Mouse (Mus musculus) small intestine, adult 2 months (tissue): ENCODE data around the gene Igfbp3. TPM values are rescaled to one million over a fixed set of nuclear protein-coding genes. Genes with fewer than 3 reads are reported as not detected.

ENCODE experiments used
- H3K27ac ChIP-seq: fragments of 200-500 bp; 2 replicates; pipeline ENCODE4 v1.5.1; 2012; ENCODE audit warnings: low read depth, low read length, control low read depth, inconsistent platforms; ENCODE audit not compliant: insufficient read depth
- H3K27me3 ChIP-seq: fragments of 200-500 bp; 2 replicates; pipeline ENCODE4 v1.6.1; 2012; ENCODE audit warnings: mild to moderate bottlenecking, moderate library complexity, low read length, inconsistent platforms; ENCODE audit not compliant: control insufficient read depth, insufficient read depth
- H3K36me3 ChIP-seq: fragments of 200-500 bp; 2 replicates; pipeline ENCODE4 v1.6.1; 2012; ENCODE audit warnings: mild to moderate bottlenecking, low read length, control low read depth, inconsistent platforms; ENCODE audit not compliant: control insufficient read depth, insufficient read depth
- H3K4me1 ChIP-seq: fragments of 200-500 bp; 2 replicates; pipeline ENCODE4 v1.6.1; 2012; ENCODE audit warnings: low read length, inconsistent platforms, mixed read lengths; ENCODE audit not compliant: control insufficient read depth, insufficient read depth, insufficient read length
- H3K4me3 ChIP-seq: fragments of 200-500 bp; 2 replicates; pipeline ENCODE4 v1.5.1; 2012; ENCODE audit warnings: low read depth, mild to moderate bottlenecking, control low read depth, inconsistent platforms, low read length, moderate library complexity
- CTCF ChIP-seq: fragments of 200-500 bp; IDR thresholded peaks from 2 replicates; pipeline ENCODE4 v1.5.1; 2012; ENCODE audit warnings: low read depth, mild to moderate bottlenecking, control low read depth, inconsistent platforms, low read length, moderate library complexity, mixed read lengths; ENCODE audit not compliant: insufficient replicate concordance, insufficient read length; ENCODE audit errors: extremely low read depth
- POLR2A ChIP-seq: fragments of 200-500 bp; IDR thresholded peaks from 2 replicates; pipeline ENCODE4 v1.6.1; 2012; ENCODE audit warnings: low read depth, mild to moderate bottlenecking, control low read depth, inconsistent platforms, low read length, moderate library complexity
- WGBS: fragments of 180-500 bp; shearing (Covaris S2); methylation state at CpG from one replicate; pipeline ENCODE4 v1.1.7; 2018; 5-methylcytosine and 5-hydroxymethylcytosine counted together
- polyA plus RNA-seq: library from polyadenylated mRNA; depleted of rRNA; stranded (reverse); fragments of >200 nt; gene quantifications from 2 replicates; pipeline ENCODE4 v1.2.3, GENCODE M21; 2012

Igfbp3 gene
- polyA plus RNA-seq, 1 experiment: 116 TPM

DNA sequence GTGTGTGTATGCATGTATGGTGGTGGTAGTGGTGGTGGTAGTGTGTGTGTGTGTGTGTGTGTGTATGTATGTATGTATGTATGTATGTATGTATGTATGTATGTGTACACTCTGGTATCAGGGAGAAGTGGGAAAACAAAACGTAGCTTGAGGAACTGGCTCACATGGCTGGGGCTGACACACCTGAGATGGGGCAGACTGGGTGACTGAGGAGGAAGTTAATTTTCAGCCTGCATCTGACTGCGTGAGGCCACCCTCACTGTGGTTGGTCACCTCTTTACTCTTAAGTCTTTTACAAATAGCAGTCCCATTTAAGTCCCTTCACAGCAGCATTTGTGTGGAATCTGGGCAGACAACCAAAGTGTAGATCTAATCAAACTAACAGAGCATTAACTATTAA, 34.4 kb downstream of the Igfbp3 start:
- TF ChIP-seq POLR2A (no peak), CTCF (no peak)
- WGBS: 34% methylated on average over 2 of the region's 2 CpGs
- Histone ChIP-seq H3K36me3 (no peaks in the 10 kb centered on the region), H3K4me1 (no peaks in the 10 kb centered on the region), H3K27me3 (no peaks in the 10 kb centered on the region), H3K4me3 (no peak overlapping the region), H3K27ac (no peak overlapping the region)

DNA sequence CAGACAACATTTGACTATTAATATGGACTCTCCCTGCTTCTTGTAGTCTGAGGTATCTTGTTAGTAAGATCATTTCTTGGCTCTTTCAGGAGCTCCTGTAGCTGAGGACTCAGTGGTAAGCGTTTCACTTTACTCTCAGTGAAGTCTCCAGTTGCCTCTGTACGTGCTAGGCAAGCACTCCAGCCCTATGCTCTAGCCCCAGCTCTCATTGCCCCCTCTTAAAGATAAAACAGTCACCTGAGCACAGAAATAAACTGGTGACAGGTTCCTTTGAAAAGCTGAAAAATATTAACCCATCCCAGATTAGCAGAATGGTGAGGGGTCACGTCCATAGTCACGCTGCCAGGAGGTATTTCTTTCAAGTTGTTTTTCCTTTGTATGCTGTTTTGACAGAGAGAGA, 35.0 kb downstream of the Igfbp3 start:
- no peaks in the 10 kb centered on the region for H3K27me3 ChIP-seq
- 46% methylated on average over 4 of the region's 4 CpGs for WGBS
- H3K27ac ChIP-seq: no peak overlapping the region
- H3K36me3 ChIP-seq: no peaks in the 10 kb centered on the region
- TF ChIP-seq CTCF: no peak
- TF ChIP-seq POLR2A: no peak
- H3K4me1 ChIP-seq: no peaks in the 10 kb centered on the region
- H3K4me3 ChIP-seq: no peak overlapping the region

DNA sequence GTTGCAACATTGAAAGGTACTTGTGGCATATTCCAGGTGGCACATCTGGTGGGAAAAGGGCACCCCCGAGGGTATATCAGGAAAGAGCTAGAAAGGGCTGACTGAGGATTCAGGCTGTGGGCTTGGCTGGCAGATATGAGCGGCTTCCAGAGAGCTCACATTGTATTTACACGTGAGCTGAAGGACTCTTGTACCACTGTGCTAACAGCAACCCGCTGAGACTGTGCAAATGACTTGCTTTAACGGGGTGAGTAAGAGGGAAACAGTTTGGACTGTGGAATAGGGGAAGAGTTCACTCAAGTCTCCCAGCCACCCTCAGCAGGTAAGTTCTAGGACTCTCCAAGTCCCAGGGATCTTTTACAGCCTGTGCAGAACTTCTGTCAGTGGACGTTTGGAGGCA, 40.1 kb downstream of the Igfbp3 start:
- 48% methylated on average over 6 of the region's 6 CpGs for WGBS
- no peak overlapping the region for H3K4me3 ChIP-seq
- H3K4me1 ChIP-seq: no peaks in the 10 kb centered on the region
- H3K27me3 ChIP-seq: no peaks in the 10 kb centered on the region
- H3K27ac ChIP-seq: no peak overlapping the region
- H3K36me3 ChIP-seq: no peaks in the 10 kb centered on the region
- TF ChIP-seq CTCF (no peak), POLR2A (no peak)

DNA sequence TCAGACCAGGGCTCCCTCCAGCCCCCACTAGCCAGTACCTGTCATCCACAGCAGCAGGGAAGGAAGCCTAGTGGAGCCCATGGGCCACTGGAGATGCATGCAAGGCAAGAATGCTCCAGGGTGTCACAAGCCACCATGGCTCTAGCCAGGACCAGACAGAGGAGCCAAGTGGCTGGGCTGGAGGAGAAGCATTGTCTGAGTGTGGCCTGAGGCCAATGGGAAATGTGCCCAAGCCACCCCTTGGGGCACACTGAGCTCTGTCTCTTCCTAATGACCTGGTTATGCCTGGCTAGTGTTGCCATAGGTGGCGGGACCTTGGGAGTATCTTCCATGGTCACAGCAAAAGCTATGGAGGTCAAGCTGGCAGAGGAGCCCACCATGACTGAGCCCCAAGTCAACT, 44.1 kb downstream of the Igfbp3 start:
- H3K27ac ChIP-seq: no peak overlapping the region
- no peaks in the 10 kb centered on the region for H3K4me1 ChIP-seq
- no peaks in the 10 kb centered on the region for H3K36me3 ChIP-seq
- H3K27me3 ChIP-seq: no peaks in the 10 kb centered on the region
- H3K4me3 ChIP-seq: no peak overlapping the region
- TF ChIP-seq POLR2A (no peak), CTCF (no peak)
- 85% methylated on average over 1 of the region's 1 CpGs for WGBS

DNA sequence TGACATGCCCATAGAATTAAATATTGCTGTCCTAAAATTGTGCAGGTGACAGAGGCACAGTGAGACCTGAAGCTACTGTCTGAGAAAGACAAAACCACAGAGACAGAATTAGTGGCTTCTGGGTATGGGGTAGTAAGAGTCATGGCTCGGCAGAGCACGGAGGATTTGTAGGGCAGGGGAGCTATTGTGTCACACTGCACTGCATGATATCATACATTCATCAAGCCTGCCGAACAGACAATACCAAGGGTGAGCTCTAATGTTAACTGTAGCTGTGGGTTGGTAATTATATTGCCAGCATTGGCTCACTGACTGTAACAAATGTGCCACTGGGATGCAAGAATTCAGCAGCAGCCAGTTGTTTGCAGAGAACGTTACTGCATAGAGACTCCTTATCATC, 49.3 kb downstream of the Igfbp3 start:
- no peak for TF ChIP-seq CTCF
- TF ChIP-seq POLR2A: no peak
- H3K4me1 ChIP-seq: no peaks in the 10 kb centered on the region

DNA sequence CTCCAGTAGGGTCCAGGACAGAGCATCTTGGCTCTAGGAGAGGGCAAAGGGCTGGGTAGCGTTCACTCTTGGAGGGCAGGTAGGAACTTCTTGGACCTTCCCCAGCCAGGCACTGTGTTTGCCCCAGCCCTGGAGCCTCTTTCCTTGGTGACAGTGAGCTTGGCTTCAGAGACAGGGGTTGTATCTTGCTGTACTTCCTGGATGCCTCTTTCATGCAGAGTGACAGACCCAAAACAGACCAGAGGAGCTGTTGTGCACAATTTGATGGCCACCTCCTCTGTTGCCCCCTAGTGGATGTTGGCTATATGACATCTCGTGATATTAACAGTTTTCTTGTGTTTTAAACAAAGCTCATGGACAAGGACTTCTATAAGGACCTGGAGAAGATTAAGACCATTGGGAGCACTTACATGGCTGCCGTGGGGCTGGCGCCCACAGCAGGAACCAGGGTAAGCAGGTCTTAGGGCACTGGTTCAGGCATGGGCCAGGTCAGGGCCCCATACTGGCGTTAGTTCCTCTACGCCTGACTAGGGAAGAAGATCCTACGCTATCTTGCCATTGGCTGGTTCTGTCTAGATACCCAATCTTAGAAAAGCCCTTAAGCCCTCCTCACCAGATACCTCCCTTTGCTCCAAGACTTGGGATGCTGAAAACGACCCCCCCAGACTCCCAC, 52.1 kb downstream of the Igfbp3 start:
- WGBS: 79% methylated on average over 8 of the region's 8 CpGs
- H3K4me1 ChIP-seq: 0 out of 2 replicates have a peak, but pooled peaks cover 2% of the 10 kb centered on the region
- no peak overlapping the region for H3K27ac ChIP-seq
- H3K4me3 ChIP-seq: no peak overlapping the region
- no peaks in the 10 kb centered on the region for H3K36me3 ChIP-seq
- peak; percentile 41; the same call in 1 of the 2 replicates for TF ChIP-seq CTCF
- no peak for TF ChIP-seq POLR2A
- no peaks in the 10 kb centered on the region for H3K27me3 ChIP-seq

More for the DNA sequence above, 49.3 kb downstream of the Igfbp3 start:
- H3K27me3 ChIP-seq: no peaks in the 10 kb centered on the region
- WGBS: 68% methylated on average over 4 of the region's 4 CpGs
- H3K27ac ChIP-seq: no peak overlapping the region
- H3K36me3 ChIP-seq: no peaks in the 10 kb centered on the region
- no peak overlapping the region for H3K4me3 ChIP-seq

DNA sequence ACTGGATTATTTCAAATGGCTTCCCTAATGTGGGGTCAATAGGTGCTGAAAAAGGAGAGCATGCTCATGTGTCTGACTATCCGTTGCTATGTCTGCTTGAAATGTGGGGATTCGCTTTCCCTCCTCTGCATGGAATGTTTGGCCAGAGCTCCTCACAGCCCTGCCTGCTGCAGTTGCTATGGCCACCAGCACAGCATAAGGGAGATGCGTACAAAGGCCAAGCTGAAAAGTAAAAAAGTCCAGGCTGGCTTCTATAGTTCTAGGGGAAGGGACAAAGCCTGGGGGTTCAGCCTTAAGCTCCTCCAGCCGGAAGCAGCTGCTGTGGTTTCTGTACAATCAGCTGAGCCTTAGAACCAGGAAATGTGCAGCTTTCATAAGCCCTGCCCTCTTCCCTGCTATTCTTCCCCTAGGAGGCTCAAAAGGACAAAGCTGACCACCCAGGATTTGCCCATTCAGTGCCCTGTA, 53.1 kb downstream of the Igfbp3 start:
- Histone ChIP-seq H3K4me1 (0 out of 2 replicates have a peak, but pooled peaks cover 2% of the 10 kb centered on the region), H3K36me3 (no peaks in the 10 kb centered on the region), H3K27me3 (no peaks in the 10 kb centered on the region), H3K27ac (no peak overlapping the region), H3K4me3 (no peak overlapping the region)
- TF ChIP-seq CTCF (no peak), POLR2A (no peak)
- 66% methylated on average over 4 of the region's 4 CpGs for WGBS
